Mouse (Mus musculus) CH12.LX (cell line): Measurements from ENCODE around the gene Camta1. TPM values are rescaled to one million over a fixed set of nuclear protein-coding genes. Genes with fewer than 3 reads are reported as not detected.

Experiments used
- DNase-seq: peaks from one replicate; pipeline ENCODE4 v3.0.0-alpha.2; 2013; ENCODE audit errors: extremely low read depth
- H3K27ac ChIP-seq: 2 replicates; pipeline ENCODE4 v1.5.1; 2012; ENCODE audit warnings: low read depth, mild to moderate bottlenecking, control low read depth, moderate library complexity; ENCODE audit not compliant: insufficient read depth
- H3K27me3 ChIP-seq: replicated peaks from 2 replicates; pipeline ENCODE3; 2012; ENCODE audit warnings: inconsistent platforms
- H3K36me3 ChIP-seq, 2 experiments: replicated peaks in 1 of 2; 2 replicates each; pipeline versions ENCODE3 to v1.6.1; 2012; ENCODE audit warnings: inconsistent platforms in 1 of 2, low read length in 1 of 2, mild to moderate bottlenecking in 1 of 2, mixed read lengths in 1 of 2, moderate library complexity in 1 of 2; ENCODE audit not compliant: control insufficient read depth in 1 of 2, insufficient read depth in 1 of 2
- H3K4me1 ChIP-seq, 2 experiments: 2 replicates each; pipeline ENCODE4 v1.6.1; 2012; ENCODE audit warnings: inconsistent platforms in 1 of 2, moderate library complexity in 1 of 2; ENCODE audit not compliant: insufficient read depth in 2 of 2, control insufficient read depth in 1 of 2
- H3K4me2 ChIP-seq: 2 replicates; pipeline ENCODE4 v1.6.1; 2012; ENCODE audit warnings: low read depth, mild to moderate bottlenecking, control low read depth; ENCODE audit not compliant: poor library complexity, insufficient read depth, severe bottlenecking
- H3K4me3 ChIP-seq, 3 experiments: fragments of 150-350 bp in 1 of 3; sonication (generic) in 1 of 3; replicated peaks in 1 of 3; 2 replicates each; pipeline versions ENCODE3 to v1.5.1; 2011 to 2012; ENCODE audit warnings: low read depth in 2 of 3, low read length in 2 of 3, mild to moderate bottlenecking in 2 of 3, moderate library complexity in 2 of 3, control low read depth in 1 of 3, improper control_type of control experiment in 1 of 3, inconsistent platforms in 1 of 3, mixed read lengths in 1 of 3; ENCODE audit not compliant: poor library complexity in 1 of 3
- H3K79me2 ChIP-seq: replicated peaks from 2 replicates; pipeline ENCODE4 v1.6.1; 2012; ENCODE audit warnings: mild to moderate bottlenecking, moderate library complexity; ENCODE audit not compliant: control insufficient read depth, poor library complexity, insufficient read depth, severe bottlenecking; ENCODE audit errors: extremely low read depth
- H3K9ac ChIP-seq: 2 replicates; pipeline ENCODE4 v1.6.1; 2012; ENCODE audit warnings: low read depth, mild to moderate bottlenecking, control low read depth, moderate library complexity; ENCODE audit not compliant: insufficient read depth
- H3K9me3 ChIP-seq: replicated peaks from 2 replicates; pipeline ENCODE3; 2012; ENCODE audit warnings: low read length, inconsistent platforms, mixed read lengths
- CHD1 ChIP-seq: IDR thresholded peaks from 2 replicates; pipeline ENCODE4 v1.6.1; 2012; ENCODE audit warnings: low read depth, low read length, improper control_type of control experiment, inconsistent platforms
- CHD2 ChIP-seq: IDR thresholded peaks from 2 replicates; pipeline ENCODE4 v1.6.1; 2011; ENCODE audit warnings: low read length, improper control_type of control experiment
- CTCF ChIP-seq, 2 experiments: IDR thresholded peaks in 1 of 2; conservative IDR thresholded peaks in 1 of 2; 2 replicates each; pipeline ENCODE4 v1.5.1; 2011 to 2012; ENCODE audit warnings: low read depth in 2 of 2, low read length in 2 of 2, improper control_type of control experiment in 1 of 2, inconsistent platforms in 1 of 2, mild to moderate bottlenecking in 1 of 2, moderate library complexity in 1 of 2
- E2F4 ChIP-seq: IDR thresholded peaks from 2 replicates; pipeline ENCODE4 v1.6.1; 2011; ENCODE audit warnings: low read depth, low read length, improper control_type of control experiment; ENCODE audit not compliant: insufficient replicate concordance
- ELF1 ChIP-seq: IDR thresholded peaks from 2 replicates; pipeline ENCODE4 v1.6.1; 2014; ENCODE audit warnings: low read depth, mild to moderate bottlenecking, inconsistent platforms, low read length, improper control_type of control experiment
- EP300 ChIP-seq: IDR thresholded peaks from 2 replicates; pipeline ENCODE4 v1.6.1; 2011; ENCODE audit warnings: low read length, improper control_type of control experiment
- ETS1 ChIP-seq: conservative IDR thresholded peaks from 2 replicates; pipeline ENCODE4 v1.6.1; 2012; ENCODE audit warnings: low read depth, mild to moderate bottlenecking, inconsistent platforms, low read length, improper control_type of control experiment, moderate library complexity
- GABPA ChIP-seq: IDR thresholded peaks from 2 replicates; pipeline ENCODE4 v1.6.1; 2012; ENCODE audit warnings: low read depth, low read length, improper control_type of control experiment, inconsistent platforms; ENCODE audit not compliant: insufficient replicate concordance
- HCFC1 ChIP-seq: IDR thresholded peaks from 2 replicates; pipeline ENCODE4 v1.6.1; 2012; ENCODE audit warnings: low read depth, mild to moderate bottlenecking, inconsistent platforms, low read length, improper control_type of control experiment
- IRF4 ChIP-seq: IDR thresholded peaks from 2 replicates; pipeline ENCODE4 v1.6.1; 2014; ENCODE audit warnings: low read depth, mild to moderate bottlenecking, inconsistent platforms, low read length, improper control_type of control experiment
- JUND ChIP-seq: conservative IDR thresholded peaks from 2 replicates; pipeline ENCODE4 v1.6.1; 2011; ENCODE audit warnings: low read depth, low read length, improper control_type of control experiment
- MAFK ChIP-seq: IDR thresholded peaks from 2 replicates; pipeline ENCODE4 v1.6.1; 2011; ENCODE audit warnings: low read length, improper control_type of control experiment; ENCODE audit not compliant: insufficient replicate concordance
- MAX ChIP-seq: IDR thresholded peaks from 2 replicates; pipeline ENCODE4 v1.6.1; 2011; ENCODE audit warnings: low read length, improper control_type of control experiment
- MEF2A ChIP-seq: IDR thresholded peaks from 2 replicates; pipeline ENCODE4 v1.6.1; 2014; ENCODE audit warnings: low read depth, mild to moderate bottlenecking, inconsistent platforms, low read length, improper control_type of control experiment, borderline replicate concordance
- MXI1 ChIP-seq: IDR thresholded peaks from 2 replicates; pipeline ENCODE4 v1.6.1; 2011; ENCODE audit warnings: mild to moderate bottlenecking, low read depth, low read length, improper control_type of control experiment
- NELFE ChIP-seq: IDR thresholded peaks from 2 replicates; pipeline ENCODE4 v1.6.1; 2011; ENCODE audit warnings: low read depth, low read length, improper control_type of control experiment
- NRF1 ChIP-seq: IDR thresholded peaks from 2 replicates; pipeline ENCODE4 v1.6.1; 2014; ENCODE audit warnings: low read depth, mild to moderate bottlenecking, inconsistent platforms, low read length, improper control_type of control experiment, moderate library complexity
- RAD21 ChIP-seq: IDR thresholded peaks from 2 replicates; pipeline ENCODE4 v1.6.1; 2011; ENCODE audit warnings: low read depth, mild to moderate bottlenecking, low read length, improper control_type of control experiment, moderate library complexity
- TBP ChIP-seq: conservative IDR thresholded peaks from 2 replicates; pipeline ENCODE4 v1.6.1; 2011; ENCODE audit warnings: low read depth, low read length, improper control_type of control experiment
- UBTF ChIP-seq: IDR thresholded peaks from 2 replicates; pipeline ENCODE4 v1.6.1; 2012; ENCODE audit warnings: low read depth, mild to moderate bottlenecking, inconsistent platforms, low read length, improper control_type of control experiment, moderate library complexity
- USF1 ChIP-seq: IDR thresholded peaks from 2 replicates; pipeline ENCODE4 v1.6.1; 2014; ENCODE audit warnings: low read depth, mild to moderate bottlenecking, inconsistent platforms, low read length, improper control_type of control experiment
- ZC3H11A ChIP-seq: IDR thresholded peaks from 2 replicates; pipeline ENCODE4 v1.6.1; 2012; ENCODE audit warnings: low read depth, mild to moderate bottlenecking, inconsistent platforms, low read length, improper control_type of control experiment
- ZKSCAN1 ChIP-seq: IDR thresholded peaks from 2 replicates; pipeline ENCODE4 v1.6.1; 2012; ENCODE audit warnings: low read depth, inconsistent platforms, low read length, improper control_type of control experiment, borderline replicate concordance
- ZNF384 ChIP-seq: IDR thresholded peaks from 2 replicates; pipeline ENCODE4 v1.6.1; 2012; ENCODE audit warnings: low read depth, low read length, improper control_type of control experiment, inconsistent platforms
- dilution Hi-C: fragments of 300-500 bp; cut with MboI; formaldehyde crosslinking; loops from 2 replicates; pipeline ENCODE4 v1.14.3; 2020; ENCODE audit warnings: low sequenced_read_pairs; ENCODE audit not compliant: extremely low pct_unique_long_range_greater_than_20kb, extremely low pct_ligation_motif_present
- in situ Hi-C: fragments of 300-500 bp; cut with MboI; formaldehyde crosslinking; loops from 3 replicates; pipeline ENCODE4 v1.14.3; 2019; ENCODE audit warnings: low sequenced_read_pairs, low pct_ligation_motif_present, low pct_unique_long_range_greater_than_20kb, mixed read lengths
- polyA plus RNA-seq: library from polyadenylated mRNA; unstranded; fragments of >175 nt; gene quantifications from 2 replicates; pipeline ENCODE4 v1.2.1, GENCODE M21; 2012; ENCODE audit warnings: low read depth; ENCODE audit not compliant: insufficient read length
- total RNA-seq, 2 experiments: library from RNA; depleted of rRNA; stranded (reverse); fragments of 300-350 nt in 1 of 2; fragments of >200 nt in 1 of 2; gene quantifications; 2 replicates each; pipeline ENCODE4 v1.2.3; 2012 to 2014

Gene Camta1
- total and polyA plus RNA-seq, 3 experiments = 9.9 to 32.5 (median 15.3) TPM

DNA sequence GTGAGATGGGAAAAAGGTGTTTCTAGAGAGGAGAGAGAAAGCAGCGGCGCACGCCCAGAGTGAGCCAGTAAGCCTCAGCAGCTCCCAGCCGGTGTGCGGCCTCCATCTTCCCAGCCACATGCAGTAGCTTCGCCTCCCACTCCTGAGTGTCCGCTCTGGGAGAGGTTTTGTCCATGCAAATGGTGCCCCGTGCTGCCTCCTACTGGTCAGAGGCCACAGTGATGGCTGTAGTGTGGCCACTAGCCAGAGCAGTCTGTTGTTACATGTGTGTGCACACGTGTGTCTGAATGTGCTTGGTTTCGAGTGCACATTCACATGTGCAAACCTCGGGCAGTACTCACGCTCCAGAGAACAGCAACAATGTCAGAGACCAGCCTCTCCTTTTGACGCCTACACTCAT lies 103.3 kb downstream of the Camta1 start:
- H3K9ac ChIP-seq = no peak overlapping the region
- H3K9me3 ChIP-seq = peaks cover 69% of the 10 kb centered on the region
- H3K27ac ChIP-seq = no peak overlapping the region
- no peaks in the 10 kb centered on the region for H3K79me2 ChIP-seq
- TF ChIP-seq TBP (no peak), MAX (no peak), IRF4 (no peak), GABPA (no peak), UBTF (no peak)
- H3K4me2 ChIP-seq = no peak overlapping the region
- dilution Hi-C loops = no loop called here
- no peak for DNase-seq
- in situ Hi-C loops = loop anchor here (25.0 kb wide), 1 partner anchor 596 kb away; no protein-coding TSS in a partner anchor
- no peaks in the 10 kb centered on the region for H3K27me3 ChIP-seq
- no peaks in the 10 kb centered on the region for H3K4me1 ChIP-seq
- no peaks in the 10 kb centered on the region for H3K36me3 ChIP-seq
- no peak overlapping the region for H3K4me3 ChIP-seq

DNA sequence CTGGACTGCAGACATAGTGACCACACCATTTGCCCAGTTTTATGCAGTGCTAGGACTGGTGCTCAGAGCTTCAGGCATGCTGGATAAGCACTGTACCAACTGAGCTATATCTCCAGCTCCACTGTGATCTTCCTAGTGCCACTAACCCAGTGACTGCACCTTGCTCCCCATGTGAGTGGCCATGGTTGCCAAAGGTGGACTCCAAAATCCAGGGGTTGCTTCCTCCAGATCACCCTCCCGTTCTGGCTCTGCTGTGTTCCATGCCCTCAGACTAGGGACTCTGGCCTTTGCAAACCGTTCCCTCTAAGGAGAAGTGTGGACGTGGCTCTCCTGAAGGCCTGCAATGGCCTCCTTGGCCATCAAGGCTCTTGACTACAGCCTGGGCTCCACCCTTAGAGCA lies 104.4 kb downstream of the Camta1 start:
- no peaks in the 10 kb centered on the region for H3K79me2 ChIP-seq
- H3K4me2 ChIP-seq = no peak overlapping the region
- H3K27ac ChIP-seq = no peak overlapping the region
- H3K4me1 ChIP-seq = no peaks in the 10 kb centered on the region
- H3K9me3 ChIP-seq = peaks cover 76% of the 10 kb centered on the region
- no peak overlapping the region for H3K4me3 ChIP-seq
- in situ Hi-C loops = loop anchor here (25.0 kb wide), 1 partner anchor 595 kb away; no protein-coding TSS in a partner anchor
- H3K27me3 ChIP-seq = no peaks in the 10 kb centered on the region
- no peak for TF ChIP-seq ZNF384
- H3K36me3 ChIP-seq = no peaks in the 10 kb centered on the region
- no peak overlapping the region for H3K9ac ChIP-seq
- dilution Hi-C loops = no loop called here
- DNase-seq = no peak

- DNase-seq = no peak
- Histone ChIP-seq H3K9ac (no peak overlapping the region), H3K4me2 (no peak overlapping the region), H3K36me3 (no peaks in the 10 kb centered on the region), H3K27ac (no peak overlapping the region), H3K79me2 (no peaks in the 10 kb centered on the region), H3K9me3 (peaks cover 81% of the 10 kb centered on the region), H3K4me1 (no peaks in the 10 kb centered on the region), H3K4me3 (no peak overlapping the region), H3K27me3 (no peaks in the 10 kb centered on the region)
- dilution Hi-C loops = no loop called here
- in situ Hi-C loops = loop anchor here (25.0 kb wide), 1 partner anchor 594 kb away; no protein-coding TSS in a partner anchor
- TF ChIP-seq EP300 = no peak
- TF ChIP-seq CHD2 = no peak
- TF ChIP-seq ZKSCAN1 = no peak
- TF ChIP-seq ZC3H11A = no peak
- TF ChIP-seq ELF1 = no peak
- no peak for TF ChIP-seq CHD1
- no peak for TF ChIP-seq HCFC1
- no peak for TF ChIP-seq CTCF (conservative IDR thresholded peaks at IDR 0.05 in 1 of 2, IDR thresholded peaks at IDR 0.05 in 1 of 2; ENCODE audit: low read depth in 2 of 2, low read length in 2 of 2)
- no peak for TF ChIP-seq MAFK
- TF ChIP-seq NRF1 = no peak
- no peak for TF ChIP-seq USF1
- no peak for TF ChIP-seq E2F4
- TF ChIP-seq MEF2A = no peak
- no peak for TF ChIP-seq NELFE
- no peak for TF ChIP-seq ETS1
- no peak for TF ChIP-seq RAD21
- TF ChIP-seq MXI1 = no peak
- no peak for TF ChIP-seq JUND
These were observed 105.3 kb downstream of the Camta1 start for GRCm38 (mm10) chr4:151756400-151756799.
